Mouse (Mus musculus): ENCODE results near the gene Prom2.

DNA sequence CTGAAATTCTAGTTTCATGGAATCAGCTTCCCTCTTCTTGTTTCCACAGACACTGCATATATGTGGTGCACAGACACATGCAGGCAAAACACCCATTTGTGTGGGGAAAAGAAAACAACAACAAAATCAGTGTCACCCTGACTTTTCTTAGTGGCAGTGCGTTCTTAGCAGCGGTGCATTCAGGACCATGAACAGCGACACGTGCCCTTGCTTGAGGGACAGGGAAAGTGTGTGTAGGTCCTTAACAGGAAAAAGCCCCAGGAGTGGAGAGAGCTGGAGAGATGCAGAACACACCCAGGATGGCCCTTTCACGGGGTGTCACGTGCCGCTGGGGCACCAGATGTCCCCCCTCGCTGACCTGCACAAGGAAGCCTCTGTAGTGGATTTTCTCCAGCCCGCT is 8.9 kb downstream of the Prom2 start:
- no peak for TF ChIP-seq CTCF (IDR thresholded peaks at IDR 0.05; ENCODE audit: low read depth)
- no peak for TF ChIP-seq EP300 (optimal IDR thresholded peaks at IDR 0.05)

All from stomach, postnatal 0 days (tissue).